In genomic region chr5:111822882-111823281, GRCm38 (mm10) we compare ENCODE assay signal across 21 mouse cellular contexts.
DNase-seq lines count a peak whose midpoint lies in the region; ATAC-seq and TF ChIP-seq lines count a peak whose summit lies in the region.
"Had no signal": no experiment of that assay in that cellular context is flagged by ENCODE, and none has a peak within 500 bp of the region (broad histone marks: within the 10 kb centered on the region; RNA-seq: fewer than 3 reads in every experiment).

No protein-coding gene starts in this region.

- no peaks in the 10 kb centered on the region for H3K27me3 ChIP-seq in lung, embryonic 16.5 days (ENCODE audit: control insufficient read depth, insufficient read depth, low read depth, low read length)
- no peaks in the 10 kb centered on the region for H3K27me3 ChIP-seq in embryonic facial prominence, embryonic 13.5 days
- no peaks in the 10 kb centered on the region for H3K27me3 ChIP-seq in stomach, embryonic 16.5 days (ENCODE audit: control insufficient read depth, insufficient read depth, low read length)
- H3K27me3 ChIP-seq: liver, embryonic 15.5 days had no signal

- H3K4me2 ChIP-seq in lung, embryonic 16.5 days (ENCODE audit: low read depth, low read length), result no peak overlapping the region
- H3K4me2 ChIP-seq in embryonic facial prominence, embryonic 13.5 days, result no peak overlapping the region
- no peak overlapping the region for H3K4me2 ChIP-seq in stomach, embryonic 16.5 days (ENCODE audit: low read depth, low read length)
- H3K4me2 ChIP-seq: limb, embryonic 13.5 days; liver, embryonic 15.5 days; midbrain, embryonic 13.5 days had no signal

- no peak overlapping the region for H3K4me3 ChIP-seq in gastrocnemius, adult 2 months
- H3K4me3 ChIP-seq in lung, embryonic 16.5 days (ENCODE audit: low read length), result no peak overlapping the region
- no peak overlapping the region for H3K4me3 ChIP-seq in lung, adult 2 months (replicated peaks; ENCODE audit: extremely low read depth, low read depth, low read length)
- H3K4me3 ChIP-seq in embryonic facial prominence, embryonic 13.5 days, result no peak overlapping the region
- no peak overlapping the region for H3K4me3 ChIP-seq in stomach, embryonic 16.5 days (replicated peaks; ENCODE audit: low read length)
- H3K4me3 ChIP-seq: heart, embryonic 10.5 days; left cerebral cortex, adult 2 months; limb, embryonic 13.5 days; liver, embryonic 15.5 days; midbrain, embryonic 13.5 days had no signal

- H3K9me3 ChIP-seq in lung, embryonic 16.5 days (ENCODE audit: control insufficient read depth, low read length), result no peaks in the 10 kb centered on the region
- H3K9me3 ChIP-seq in embryonic facial prominence, embryonic 13.5 days, result no peaks in the 10 kb centered on the region
- no peaks in the 10 kb centered on the region for H3K9me3 ChIP-seq in stomach, embryonic 16.5 days (replicated peaks; ENCODE audit: control insufficient read depth, low read length)
- H3K9me3 ChIP-seq: heart, embryonic 10.5 days; limb, embryonic 13.5 days; liver, embryonic 15.5 days; midbrain, embryonic 13.5 days had no signal

- ATAC-seq in lung, embryonic 16.5 days (ENCODE audit: low read depth), result peak; percentile 32; the same call in 1 of the 2 replicates
- ATAC-seq in embryonic facial prominence, embryonic 13.5 days (ENCODE audit: insufficient number of reproducible peaks, insufficient read depth, low FRiP score, low TSS enrichment, low read depth), result no peak
- ATAC-seq in stomach, embryonic 16.5 days (ENCODE audit: insufficient read depth, low FRiP score), result no peak
- ATAC-seq: activated CD4-positive, CD25-positive, alpha-beta regulatory T cell, adult 4 months; hindbrain, embryonic 16.5 days; midbrain, embryonic 13.5 days had no signal

- no peak overlapping the region for H3K27ac ChIP-seq in gastrocnemius, adult 2 months
- H3K27ac ChIP-seq in lung, embryonic 16.5 days (ENCODE audit: low read length), result peak overlapping the region; percentile 53
- H3K27ac ChIP-seq in embryonic facial prominence, embryonic 13.5 days, result no peak overlapping the region
- H3K27ac ChIP-seq in stomach, embryonic 16.5 days (ENCODE audit: low read length), result peak overlapping the region; percentile 62
- H3K27ac ChIP-seq: heart, embryonic 10.5 days; left cerebral cortex, adult 2 months; limb, embryonic 13.5 days; liver, embryonic 15.5 days; midbrain, embryonic 13.5 days had no signal

- no peak for DNase-seq in gastrocnemius, adult 2 months
- no peak for DNase-seq in gastrocnemius, adult 8-10 months (ENCODE audit: low spot score in 2 of 2)
- no peak for DNase-seq in lung, adult 2 months
- no peak for DNase-seq in liver
- DNase-seq in urinary bladder, adult 2 months (ENCODE audit: low spot score), result no peak
- DNase-seq: adrenal gland, postnatal 25 days; cerebellum, adult 18-20 months; gastrocnemius, postnatal 25 days; kidney, adult 8-10 months; spleen, adult 18-20 months; thymus, postnatal 36 days had no signal

- intact Hi-C loops in gastrocnemius, adult 2 months (cut with DNase I), result loop anchor here (5.0 to 10.0 kb wide), 3 partner anchors 96 to 332 kb away; no protein-coding TSS in a partner anchor

- no peak overlapping the region for H3K9ac ChIP-seq in lung, embryonic 16.5 days (ENCODE audit: low read length)
- H3K9ac ChIP-seq in embryonic facial prominence, embryonic 13.5 days, result 0 out of 2 replicates have a peak overlapping the region, but pooled peaks have one; percentile 11
- no peak overlapping the region for H3K9ac ChIP-seq in stomach, embryonic 16.5 days (ENCODE audit: low read length)
- H3K9ac ChIP-seq: limb, embryonic 13.5 days; liver, embryonic 15.5 days; midbrain, embryonic 13.5 days had no signal

- TF ChIP-seq CTCF in gastrocnemius, adult 2 months (IDR thresholded peaks at IDR 0.05), result peak; percentile 36; the same call in 1 of the 2 replicates
- TF ChIP-seq CTCF in lung, adult 2 months (IDR thresholded peaks at IDR 0.05; ENCODE audit: insufficient read depth, low read length), result no peak

- no peaks in the 10 kb centered on the region for H3K36me3 ChIP-seq in lung, embryonic 16.5 days (ENCODE audit: control insufficient read depth, insufficient read depth, low read length)
- no peaks in the 10 kb centered on the region for H3K36me3 ChIP-seq in embryonic facial prominence, embryonic 13.5 days
- H3K36me3 ChIP-seq in stomach, embryonic 16.5 days (ENCODE audit: control insufficient read depth, insufficient read depth, low read length), result no peaks in the 10 kb centered on the region
- H3K36me3 ChIP-seq: heart, embryonic 10.5 days; limb, embryonic 13.5 days; liver, embryonic 15.5 days; midbrain, embryonic 13.5 days had no signal

- peaks cover 13% of the 10 kb centered on the region for H3K4me1 ChIP-seq in lung, embryonic 16.5 days (replicated peaks; ENCODE audit: control insufficient read depth, insufficient read depth, low read length)
- no peaks in the 10 kb centered on the region for H3K4me1 ChIP-seq in lung, adult 2 months (ENCODE audit: control insufficient read depth, insufficient read depth, low read length)
- peaks cover 21% of the 10 kb centered on the region for H3K4me1 ChIP-seq in embryonic facial prominence, embryonic 13.5 days
- peaks cover 15% of the 10 kb centered on the region for H3K4me1 ChIP-seq in stomach, embryonic 16.5 days (ENCODE audit: control insufficient read depth, insufficient read depth, low read length)
- H3K4me1 ChIP-seq: liver, embryonic 15.5 days had no signal

- no peak for TF ChIP-seq POLR2A in lung, adult 2 months (IDR thresholded peaks at IDR 0.05; ENCODE audit: borderline replicate concordance, extremely low read depth, low read depth, low read length)

Comparison
In these comparisons a context has a peak if more than half of its experiments do, and no peak if none do; other contexts are left out.
1. H3K27ac ChIP-seq: peak in lung, embryonic 16.5 days (single experiment) and stomach, embryonic 16.5 days (single experiment); none in gastrocnemius, adult 2 months (single experiment) and embryonic facial prominence, embryonic 13.5 days (single experiment).